In genomic region chr2:139311401-139311812, GRCm38 (mm10) we compare ENCODE assay signal across 13 mouse cellular contexts.
DNase-seq lines count a peak whose midpoint lies in the region; ATAC-seq and TF ChIP-seq lines count a peak whose summit lies in the region.
"Had no signal": no experiment of that assay in that cellular context is flagged by ENCODE, and none has a peak within 500 bp of the region (broad histone marks: within the 10 kb centered on the region; RNA-seq: fewer than 3 reads in every experiment).

No protein-coding gene starts in this region.

- H3K27ac ChIP-seq in midbrain, embryonic 14.5 days (replicated peaks; ENCODE audit: low read depth, low read length), result no peak overlapping the region
- H3K27ac ChIP-seq in midbrain, embryonic 15.5 days, result no peak overlapping the region
- H3K27ac ChIP-seq in kidney, adult 2 months (ENCODE audit: insufficient read depth, low read depth, low read length), result no peak overlapping the region
- H3K27ac ChIP-seq: left cerebral cortex, adult 2 months had no signal

- H3K9ac ChIP-seq in midbrain, embryonic 14.5 days (replicated peaks; ENCODE audit: low read length), result no peak overlapping the region
- no peak overlapping the region for H3K9ac ChIP-seq in midbrain, embryonic 15.5 days

- DNase-seq in midbrain, embryonic 14.5 days, result no peak
- DNase-seq in cerebellum, adult 9-10 months, result peak; percentile 98
- peak; percentile 59 for DNase-seq in layer of hippocampus, adult 11-12 months (ENCODE audit: low spot score)
- DNase-seq in kidney, adult 2 months, result no peak
- no peak for DNase-seq in heart, adult 9 months (ENCODE audit: low spot score in 2 of 2)
- DNase-seq: gastrocnemius, postnatal 25 days; thymus, postnatal 36 days had no signal

- no peak for TF ChIP-seq POLR2A in kidney, adult 2 months (IDR thresholded peaks at IDR 0.05; ENCODE audit: low read depth, low read length)

- WGBS in midbrain, embryonic 14.5 days, result 79% methylated on average over 1 of the region's 1 CpGs
- WGBS in midbrain, embryonic 15.5 days, result 86% methylated on average over 1 of the region's 1 CpGs
- 88% methylated on average over 1 of the region's 1 CpGs for WGBS in kidney, adult 2 months

- no peaks in the 10 kb centered on the region for H3K9me3 ChIP-seq in midbrain, embryonic 14.5 days (ENCODE audit: control insufficient read depth, low read length)
- no peaks in the 10 kb centered on the region for H3K9me3 ChIP-seq in midbrain, embryonic 15.5 days

- no peaks in the 10 kb centered on the region for H3K27me3 ChIP-seq in midbrain, embryonic 14.5 days (ENCODE audit: control insufficient read depth, insufficient read depth, low read length)
- H3K27me3 ChIP-seq in midbrain, embryonic 15.5 days (replicated peaks), result no peaks in the 10 kb centered on the region
- no peaks in the 10 kb centered on the region for H3K27me3 ChIP-seq in kidney, adult 2 months (replicated peaks; ENCODE audit: control insufficient read depth, insufficient read depth, low read length)

- TF ChIP-seq CTCF in kidney, adult 2 months (conservative IDR thresholded peaks at IDR 0.05; ENCODE audit: insufficient read depth, insufficient read length, low read depth, low read length), result no peak

- no peak overlapping the region for H3K4me2 ChIP-seq in midbrain, embryonic 14.5 days (ENCODE audit: low read length)
- no peak overlapping the region for H3K4me2 ChIP-seq in midbrain, embryonic 15.5 days

- H3K36me3 ChIP-seq in midbrain, embryonic 14.5 days (ENCODE audit: control insufficient read depth, insufficient read depth, low read length), result no peaks in the 10 kb centered on the region
- H3K36me3 ChIP-seq in midbrain, embryonic 15.5 days (replicated peaks), result no peaks in the 10 kb centered on the region
- H3K36me3 ChIP-seq in kidney, adult 2 months (ENCODE audit: control insufficient read depth, insufficient read depth, low read length), result no peaks in the 10 kb centered on the region

- no peaks in the 10 kb centered on the region for H3K4me1 ChIP-seq in midbrain, embryonic 14.5 days (ENCODE audit: control insufficient read depth, insufficient read depth, low read length)
- no peaks in the 10 kb centered on the region for H3K4me1 ChIP-seq in midbrain, embryonic 15.5 days
- H3K4me1 ChIP-seq in kidney, adult 2 months (ENCODE audit: control insufficient read depth, insufficient read depth, low read length), result no peaks in the 10 kb centered on the region

- ATAC-seq in midbrain, embryonic 14.5 days (ENCODE audit: low FRiP score, low TSS enrichment), result peak; percentile 63; the same call in 1 of the 2 replicates
- ATAC-seq in midbrain, embryonic 15.5 days (replicated peaks), result no peak
- ATAC-seq in monocyte, adult 5-6 weeks (replicated peaks; ENCODE audit: insufficient number of reproducible peaks, low FRiP score, low TSS enrichment, poor library complexity, severe bottlenecking), result no peak
- ATAC-seq: intestine, postnatal 0 days; lung, postnatal 0 days had no signal

- no peak overlapping the region for H3K4me3 ChIP-seq in midbrain, embryonic 14.5 days (replicated peaks; ENCODE audit: low read depth, low read length)
- H3K4me3 ChIP-seq in midbrain, embryonic 15.5 days, result no peak overlapping the region
- H3K4me3 ChIP-seq in kidney, adult 2 months (ENCODE audit: insufficient read depth, low read depth, low read length), result no peak overlapping the region
- H3K4me3 ChIP-seq: erythroblast, embryonic 14.5 days; left cerebral cortex, adult 2 months had no signal

Comparison
In these comparisons a context has a peak if more than half of its experiments do, and no peak if none do; other contexts are left out.
1. DNase-seq: peak in cerebellum, adult 9-10 months (single experiment) and layer of hippocampus, adult 11-12 months (single experiment); none in midbrain, embryonic 14.5 days (single experiment), kidney, adult 2 months (single experiment) and heart, adult 9 months (0 of 2).